Mouse (Mus musculus): ENCODE measurements around the gene Gimap8.
"Not testable (repeated sequence)": the region's sequence is repeated elsewhere in the genome, so short reads cannot be mapped to it uniquely, and the experiment has no call there.

Gimap8 gene

GRCm38 (mm10) chr6:48681472-48682090, 34.5 kb downstream of the Gimap8 start:
- no peak for DNase-seq

- DNase-seq, result no peak
Measured at GRCm38 (mm10) chr6:48682271-48682670, 35.2 kb downstream of the Gimap8 start.

DNA sequence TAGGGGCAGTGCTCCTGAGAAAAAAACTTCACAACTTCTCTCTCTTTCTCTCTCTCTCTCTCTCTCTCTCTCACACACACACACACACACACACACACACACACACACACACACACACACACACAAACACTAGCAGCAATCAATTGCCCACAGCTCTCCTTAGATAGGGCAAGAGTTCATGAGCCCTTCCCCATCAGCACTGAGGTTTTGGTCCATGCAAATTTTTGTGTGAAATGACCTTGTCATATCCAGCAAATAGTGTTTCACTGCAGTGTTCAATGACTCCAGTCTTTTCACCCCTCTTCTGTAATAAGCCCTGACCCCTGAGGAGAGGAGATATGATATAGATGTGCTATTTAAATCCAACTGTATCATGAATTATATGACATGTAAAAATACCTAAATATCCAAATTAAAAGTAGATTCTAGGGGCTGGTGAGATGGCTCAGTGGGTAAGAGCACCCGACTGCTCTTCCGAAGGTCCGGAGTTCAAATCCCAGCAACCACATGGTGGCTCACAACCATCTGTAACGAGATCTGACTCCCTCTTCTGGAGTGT, 36.3 kb downstream of the Gimap8 start:
- DNase-seq, result not testable (repeated sequence)

- no peak for DNase-seq
Measured at GRCm38 (mm10) chr6:48684319-48684718, 37.3 kb downstream of the Gimap8 start, which contains the start of gene Gimap4. TSS of gene Gimap4 (plus strand) at chr6:48684549.

DNA sequence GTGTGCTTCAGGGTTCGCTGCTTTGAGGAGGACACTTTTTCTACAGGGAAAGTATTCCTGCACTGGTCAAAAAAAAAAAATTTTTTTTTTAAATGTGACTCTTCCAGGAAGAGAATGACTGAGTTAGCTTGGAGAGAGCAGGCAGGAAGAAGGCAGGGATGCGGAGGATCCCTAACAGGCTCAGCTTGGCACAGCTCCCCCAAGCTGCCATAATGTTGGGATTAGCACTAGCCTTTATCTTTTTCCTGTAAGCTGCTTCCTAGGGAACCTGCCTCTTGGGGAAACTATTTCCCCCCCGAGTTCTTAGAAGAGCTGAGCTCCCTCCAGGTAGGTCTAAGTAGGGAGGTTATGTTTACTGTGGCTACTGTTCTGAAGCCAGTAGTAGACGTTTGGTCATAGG, 37.8 kb downstream of the Gimap8 start:
- DNase-seq, result no peak

- no peak for DNase-seq
Measured at GRCm38 (mm10) chr6:48685251-48685650, 38.2 kb downstream of the Gimap8 start.

DNA sequence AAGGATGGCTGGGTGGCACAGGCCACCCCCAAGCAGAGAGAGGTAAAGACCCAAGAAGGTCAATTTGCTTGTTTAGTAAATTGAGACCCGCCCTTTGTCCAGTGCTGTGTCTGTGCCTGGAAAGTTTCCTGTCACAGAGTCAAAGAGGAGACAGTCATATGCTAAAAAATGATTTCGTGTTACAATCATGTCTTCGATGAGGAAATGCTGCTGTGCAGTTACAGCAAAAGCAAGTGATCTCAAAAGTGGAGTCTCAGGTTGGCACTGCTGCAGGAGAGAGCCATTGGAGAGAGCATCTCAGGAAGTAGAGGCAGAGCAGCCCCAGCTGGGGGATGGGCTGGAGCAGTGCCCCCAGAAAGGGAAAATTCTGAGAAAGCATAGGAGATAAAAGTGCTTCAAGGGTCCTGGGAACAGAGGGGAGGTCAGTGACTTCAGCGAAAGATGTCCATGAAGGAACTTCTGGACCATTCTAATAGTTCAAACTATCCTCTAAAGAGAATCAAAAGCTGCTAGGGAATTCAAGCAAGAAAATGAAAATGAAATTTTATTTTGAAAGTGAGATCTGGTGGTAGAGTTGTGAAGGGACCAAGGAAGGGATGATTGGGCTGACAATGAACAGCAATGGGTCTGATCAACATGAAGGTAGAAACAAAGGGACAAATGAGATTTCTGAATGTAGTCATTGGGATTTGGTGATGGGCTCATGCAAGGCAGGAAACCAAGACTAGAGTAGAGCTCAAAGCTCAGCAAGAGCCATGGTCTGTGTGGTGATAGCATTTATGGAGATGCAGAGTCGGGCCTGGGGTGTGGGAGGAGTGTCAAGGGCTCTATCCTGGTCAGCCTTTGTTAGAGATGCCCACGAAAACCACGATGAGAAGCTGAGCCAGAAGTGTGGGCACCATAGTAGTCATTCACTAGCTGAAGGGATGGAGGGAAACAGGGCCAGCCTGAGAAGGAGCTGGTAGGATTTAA, 38.9 kb downstream of the Gimap8 start:
- DNase-seq, result no peak

GRCm38 (mm10) chr6:48687077-48687476, 40.0 kb downstream of the Gimap8 start:
- DNase-seq, result no peak

GRCm38 (mm10) chr6:48689320-48689719, 42.3 kb downstream of the Gimap8 start:
- DNase-seq, result no peak

- no peak for DNase-seq
Measured at GRCm38 (mm10) chr6:48692962-48693361, 45.9 kb downstream of the Gimap8 start.

- DNase-seq, result no peak
Measured at GRCm38 (mm10) chr6:48696830-48697554, 50.0 kb downstream of the Gimap8 start.

DNA sequence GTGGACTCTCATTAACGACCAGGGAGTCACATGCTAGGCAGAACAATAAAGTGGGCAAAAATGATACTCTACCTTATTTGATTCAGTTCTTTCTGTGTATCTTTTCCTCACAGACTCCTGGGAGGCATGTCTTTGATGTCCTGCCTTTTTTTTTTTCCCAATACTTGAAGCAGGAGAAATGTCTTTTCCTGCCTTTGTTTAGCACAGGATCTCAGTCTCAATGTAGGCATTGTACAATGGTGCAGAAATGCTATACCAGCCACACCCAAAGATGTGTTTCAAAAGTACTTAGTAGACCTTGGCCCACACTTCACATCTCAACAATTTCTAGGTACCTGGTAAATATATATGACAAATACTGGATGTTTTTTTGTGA, 50.5 kb downstream of the Gimap8 start:
- no peak for DNase-seq

- no peak for DNase-seq
Measured at GRCm38 (mm10) chr6:48698066-48698856, 51.2 kb downstream of the Gimap8 start.

- no peak for DNase-seq
Measured at GRCm38 (mm10) chr6:48698888-48699287, 51.9 kb downstream of the Gimap8 start.

GRCm38 (mm10) chr6:48700251-48701075, 53.4 kb downstream of the Gimap8 start:
- no peak for DNase-seq

DNA sequence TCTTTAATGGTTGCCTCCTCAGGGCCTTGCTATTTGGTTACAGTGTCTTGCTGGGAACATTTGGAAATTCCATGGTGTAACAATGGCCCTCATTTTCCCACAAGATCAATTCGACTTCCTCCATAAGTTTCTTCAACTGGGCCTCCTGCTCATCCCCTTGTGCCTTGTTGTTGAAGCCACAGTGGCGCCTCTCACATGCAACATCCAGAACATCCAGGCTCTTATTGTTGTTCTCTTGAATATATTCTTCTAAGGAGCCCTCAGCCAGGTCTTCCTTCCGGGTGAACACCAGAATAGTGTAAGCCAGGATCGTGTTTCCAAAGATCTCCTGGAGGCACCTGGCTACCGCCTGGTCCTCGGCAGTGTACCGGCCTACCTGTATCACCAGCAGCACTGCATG, 55.1 kb downstream of the Gimap8 start:
- DNase-seq, result no peak

DNA sequence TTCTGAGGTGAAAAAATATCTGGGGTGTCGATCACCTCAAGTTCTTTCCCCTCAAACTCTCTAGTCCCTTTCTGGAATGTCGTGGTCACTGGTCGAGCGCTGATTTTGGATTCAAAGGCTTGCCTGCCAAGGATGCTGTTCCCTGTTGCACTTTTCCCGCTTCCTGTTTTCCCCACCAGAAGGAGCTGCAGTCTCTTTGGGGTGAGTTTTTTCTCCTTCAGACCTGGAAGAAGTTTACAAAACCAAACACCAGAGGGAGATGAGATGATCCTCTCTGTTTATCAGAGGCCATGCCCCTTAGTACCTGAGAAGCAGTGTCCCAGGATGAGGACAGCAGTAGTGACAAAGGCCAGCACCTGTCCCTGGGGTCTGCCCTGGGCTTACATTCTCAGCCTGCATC, 55.6 kb downstream of the Gimap8 start:
- DNase-seq, result no peak

DNA sequence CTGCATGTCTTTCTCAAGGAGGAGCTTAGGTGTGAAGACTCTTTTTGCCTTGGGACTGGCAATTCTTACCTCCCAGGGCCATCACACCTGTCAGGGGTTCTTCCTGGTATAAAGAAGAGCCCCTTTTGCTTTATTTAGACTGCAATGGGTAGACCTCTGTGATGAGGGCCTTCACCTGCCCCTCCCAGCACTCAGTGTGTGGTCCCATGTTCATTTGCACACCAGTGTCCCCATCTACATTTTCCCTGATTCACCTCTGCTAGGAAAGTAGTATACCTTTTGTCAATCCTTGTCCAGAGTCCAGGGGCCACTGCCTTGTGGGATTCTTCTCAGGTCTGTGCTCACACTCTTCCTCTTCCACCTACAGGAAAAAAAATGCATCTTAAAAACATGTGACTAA, 57.1 kb downstream of the Gimap8 start:
- DNase-seq, result no peak

DNA sequence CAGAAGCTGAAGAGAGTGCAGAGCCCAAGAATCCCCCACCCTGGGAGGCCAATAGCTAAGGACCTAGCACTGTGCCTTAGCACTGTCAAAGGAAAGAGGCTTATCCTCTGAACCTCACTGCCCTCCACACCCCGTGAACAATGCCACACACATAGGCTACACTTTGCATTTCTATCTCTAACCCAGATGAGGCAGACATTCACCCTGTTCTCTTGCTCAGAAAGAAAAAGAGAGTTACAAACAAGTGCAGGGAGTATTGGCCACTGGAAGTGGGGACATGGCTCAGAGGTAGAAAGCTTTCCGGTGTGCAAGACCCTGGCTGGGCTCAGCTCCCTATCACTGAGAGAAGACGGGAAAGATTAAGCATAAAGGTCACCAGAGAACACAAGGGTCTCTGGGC, 59.1 kb downstream of the Gimap8 start:
- DNase-seq, result no peak
